Mouse (Mus musculus): ENCODE measurements around the gene Inpp5b.
"Not testable (repeated sequence)": the region's sequence is repeated elsewhere in the genome, so short reads cannot be mapped to it uniquely, and the experiment has no call there.

Inpp5b gene

GRCm38 (mm10) chr4:124741376-124742343 lies at the start of gene Inpp5b:
Gene Inpp5b (plus strand): TSS chr4:124741850.
- peak; percentile 84 for DNase-seq

DNA sequence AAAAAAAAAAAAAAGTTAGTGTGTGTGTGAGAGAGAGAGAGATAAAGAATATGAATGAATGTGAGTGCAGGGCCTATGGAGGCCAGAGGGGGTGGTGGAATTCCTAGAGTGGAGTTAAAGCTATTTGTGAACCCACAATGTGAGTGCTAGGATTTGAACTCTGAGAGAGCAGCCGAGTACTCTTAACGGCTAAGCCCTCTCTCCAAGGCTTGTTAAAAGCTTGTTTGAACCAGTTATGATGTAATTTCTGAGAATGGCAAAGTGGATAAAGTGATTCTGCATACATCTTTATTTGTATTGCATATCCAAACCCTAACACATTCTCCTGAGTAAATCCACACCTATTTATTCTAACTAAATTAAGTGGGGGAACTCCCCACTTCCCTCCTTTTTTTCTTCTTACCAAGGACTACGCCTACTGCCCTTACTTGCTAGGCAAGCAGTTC lies 49.2 kb upstream of the Inpp5b start:
- DNase-seq, result no peak

DNA sequence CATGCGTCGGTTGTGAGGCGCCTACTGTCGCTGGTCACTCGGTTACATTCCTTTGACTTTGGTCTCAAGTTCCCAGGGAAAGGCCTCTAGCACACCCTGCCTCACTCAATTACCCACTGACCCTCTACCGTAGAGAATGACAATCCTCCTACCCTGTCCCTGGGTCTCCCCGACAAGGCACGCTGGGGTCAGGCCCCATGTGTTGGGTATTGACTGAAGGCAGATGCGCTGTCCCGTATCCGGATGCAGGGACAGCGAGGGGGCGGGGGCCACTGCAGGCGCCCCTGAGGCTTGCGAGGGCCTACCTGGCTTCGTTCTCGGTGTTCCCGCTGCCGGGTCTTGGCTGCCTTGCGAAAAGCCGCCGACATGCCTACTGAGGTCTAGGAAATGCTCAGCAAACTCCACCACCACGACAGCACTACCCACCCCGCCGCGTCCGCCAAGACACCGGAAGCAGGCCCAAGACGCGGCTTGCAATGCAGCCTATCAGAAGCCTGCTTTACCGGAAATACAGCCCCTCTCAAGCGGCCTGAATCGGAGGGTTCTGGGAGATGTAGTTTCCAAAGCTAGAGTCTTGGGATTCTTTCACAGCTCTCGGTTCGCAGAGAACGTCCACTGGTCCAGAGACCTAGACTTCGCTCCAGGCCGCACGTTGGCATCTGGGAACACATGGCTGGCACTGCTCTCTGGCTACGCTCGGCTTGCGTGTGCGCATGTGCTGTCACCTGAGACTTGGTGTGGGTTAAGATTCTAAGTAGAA lies 48.3 kb upstream of the Inpp5b start, which contains the start of gene Utp11:
TSS of gene Utp11 (minus strand) at position 466 of the 760 bp plus-strand sequence.
- peak; percentile 92 for DNase-seq

DNA sequence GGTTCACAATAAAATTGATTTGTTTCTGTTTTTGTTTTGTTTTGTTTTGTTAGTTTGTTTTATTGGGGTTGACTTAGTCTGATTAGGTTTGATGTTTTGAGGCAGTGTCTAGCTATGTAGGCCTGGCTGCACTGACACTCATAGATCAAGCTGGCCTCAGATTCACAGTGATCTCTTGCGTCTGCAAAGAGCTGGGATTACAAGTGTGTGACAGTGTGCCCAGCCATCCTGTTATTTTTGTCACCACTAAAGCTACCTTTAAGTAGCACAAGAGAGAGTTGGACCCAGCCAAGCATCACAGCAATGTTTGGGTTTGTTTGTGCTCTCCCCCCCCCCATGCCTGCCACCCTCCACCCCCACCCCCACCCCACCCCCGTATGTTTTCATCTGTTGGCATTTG lies 47.1 kb upstream of the Inpp5b start:
- no peak for DNase-seq

- no peak for DNase-seq
These were observed 45.7 kb upstream of the Inpp5b start for GRCm38 (mm10) chr4:124695786-124696516.

GRCm38 (mm10) chr4:124699791-124700190 lies 41.9 kb upstream of the Inpp5b start:
- DNase-seq, result no peak

GRCm38 (mm10) chr4:124700248-124700971 lies 41.2 kb upstream of the Inpp5b start, which contains the start of gene Fhl3:
Gene Fhl3 (plus strand): TSS chr4:124700701.
- peak; percentile 68 for DNase-seq

- DNase-seq, result peak; percentile 41
These were observed 40.4 kb upstream of the Inpp5b start for GRCm38 (mm10) chr4:124701052-124701845.

DNA sequence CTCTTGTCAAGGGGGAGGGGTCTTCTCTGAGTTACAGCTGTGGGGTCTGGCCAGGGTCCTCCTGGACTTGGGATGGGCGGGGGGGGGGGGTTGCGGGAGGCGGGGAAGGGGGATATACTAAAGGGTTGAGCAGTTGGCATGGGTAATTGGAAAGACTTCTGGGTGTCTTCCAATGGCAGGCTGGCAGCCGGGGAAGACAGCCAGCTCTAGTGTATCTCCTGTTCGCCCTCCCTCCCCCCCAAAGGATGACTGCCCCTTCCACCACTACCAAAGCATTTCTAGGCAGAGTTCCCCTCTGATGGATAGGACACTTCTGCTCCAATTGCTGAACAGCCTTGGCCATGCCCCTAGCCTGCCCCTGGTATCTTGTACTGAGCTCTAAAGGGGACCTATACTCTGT lies 39.7 kb upstream of the Inpp5b start:
- no peak for DNase-seq

GRCm38 (mm10) chr4:124703406-124703805 lies 38.2 kb upstream of the Inpp5b start:
- no peak for DNase-seq

DNA sequence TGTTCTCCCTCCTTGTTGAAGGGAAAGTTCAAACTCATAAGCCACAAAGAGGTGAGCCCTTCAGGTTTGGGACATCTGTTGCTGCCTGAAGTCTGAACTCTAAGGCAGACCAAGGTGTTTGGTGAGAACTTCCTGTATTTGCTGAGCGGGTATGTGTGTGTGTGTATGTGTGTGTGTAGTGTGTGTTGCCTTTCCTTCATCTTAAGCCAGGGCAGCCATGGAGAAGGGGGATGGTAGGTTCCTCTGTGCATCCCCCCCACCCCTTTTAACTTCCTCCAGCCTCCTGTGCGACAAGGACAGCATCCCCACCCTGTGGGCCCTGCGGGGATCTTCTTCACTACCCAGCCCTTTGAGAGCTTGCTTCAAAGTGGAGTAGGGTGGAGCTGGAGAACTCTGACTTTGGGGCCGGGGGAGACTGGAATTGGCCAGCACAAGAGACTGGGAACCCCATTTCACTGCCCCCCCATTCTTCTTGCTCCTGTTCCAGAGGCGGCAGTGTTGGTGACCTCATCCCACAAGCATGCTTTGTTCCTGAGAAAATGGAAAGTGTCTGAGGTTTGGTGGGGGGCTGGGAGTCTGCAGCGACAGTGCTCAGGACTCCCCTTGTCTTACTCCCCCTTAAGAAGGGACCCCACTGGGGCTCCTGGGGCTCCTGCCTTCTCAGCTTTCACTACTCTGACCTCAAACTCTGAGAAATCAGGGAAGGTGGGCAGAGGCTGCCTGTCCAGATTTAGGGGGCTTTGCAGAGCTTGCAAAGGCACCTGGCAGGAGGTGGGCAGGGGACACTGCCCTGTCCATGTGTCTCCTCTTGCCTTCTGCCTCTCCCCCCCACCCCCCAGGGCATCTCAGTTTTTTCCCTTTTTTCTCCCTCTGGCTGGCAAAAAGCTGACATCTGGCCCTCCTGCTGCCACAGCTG lies 37.5 kb upstream of the Inpp5b start:
- DNase-seq, result peak; percentile 53

- DNase-seq, result peak; percentile 78
These were observed 36.7 kb upstream of the Inpp5b start for GRCm38 (mm10) chr4:124704797-124705474.

DNA sequence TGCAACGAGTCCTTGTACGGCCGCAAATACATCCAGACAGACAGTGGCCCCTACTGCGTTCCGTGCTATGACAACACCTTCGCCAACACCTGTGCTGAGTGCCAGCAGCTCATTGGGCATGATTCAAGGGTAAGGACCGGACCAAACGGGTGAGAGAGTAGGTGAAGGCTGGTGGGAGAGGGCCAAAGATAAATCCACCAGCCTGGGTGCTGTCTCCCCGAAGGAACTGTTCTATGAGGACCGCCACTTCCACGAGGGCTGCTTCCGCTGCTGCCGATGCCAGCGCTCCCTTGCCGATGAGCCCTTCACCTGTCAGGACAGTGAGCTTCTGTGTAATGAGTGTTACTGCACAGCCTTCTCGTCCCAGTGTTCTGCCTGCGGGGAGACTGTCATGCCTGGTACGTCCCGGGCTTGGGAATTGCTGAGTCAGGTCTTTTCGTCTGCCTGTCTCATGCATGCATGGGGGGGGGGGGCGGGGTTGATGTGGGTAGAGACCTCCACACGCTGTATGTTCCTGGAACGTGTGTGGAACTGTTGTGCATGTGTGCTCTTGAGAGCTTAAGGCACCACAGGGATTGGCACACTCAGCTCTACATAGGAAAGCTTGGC lies 35.9 kb upstream of the Inpp5b start:
- no peak for DNase-seq

DNA sequence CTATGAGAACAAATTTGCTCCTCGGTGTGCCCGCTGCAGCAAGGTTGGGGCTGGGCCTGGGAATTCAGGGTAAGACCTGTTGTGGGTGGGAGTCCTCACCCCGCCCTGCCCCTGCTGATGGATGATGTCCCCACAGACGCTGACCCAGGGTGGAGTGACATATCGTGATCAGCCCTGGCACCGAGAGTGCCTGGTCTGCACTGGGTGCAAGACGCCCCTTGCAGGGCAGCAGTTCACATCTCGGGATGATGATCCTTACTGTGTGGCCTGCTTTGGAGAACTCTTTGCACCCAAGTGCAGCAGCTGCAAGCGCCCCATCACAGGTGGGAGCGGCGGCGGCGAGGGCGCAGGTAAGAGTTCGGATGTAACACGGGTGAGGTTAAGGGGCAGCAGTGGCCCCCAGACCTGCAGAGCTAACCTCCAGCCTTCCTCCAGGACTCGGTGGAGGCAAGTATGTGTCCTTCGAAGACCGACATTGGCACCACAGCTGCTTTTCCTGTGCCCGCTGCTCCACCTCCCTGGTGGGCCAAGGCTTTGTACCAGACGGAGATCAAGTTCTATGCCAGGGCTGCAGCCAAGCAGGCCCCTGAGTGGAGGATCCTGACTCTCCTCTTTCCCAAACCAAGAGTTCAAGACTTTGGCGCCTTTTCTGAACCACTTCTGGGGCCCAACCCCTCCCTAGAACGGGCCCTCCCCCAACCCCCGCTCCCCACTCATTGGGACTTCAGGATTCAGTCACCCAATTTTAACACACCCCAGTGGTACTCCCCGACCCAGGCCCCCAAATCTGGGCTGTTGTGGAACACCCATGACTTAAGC lies 34.1 kb upstream of the Inpp5b start:
- not testable (repeated sequence) for DNase-seq

GRCm38 (mm10) chr4:124708200-124708517 lies 33.5 kb upstream of the Inpp5b start:
- not testable (repeated sequence) for DNase-seq

DNA sequence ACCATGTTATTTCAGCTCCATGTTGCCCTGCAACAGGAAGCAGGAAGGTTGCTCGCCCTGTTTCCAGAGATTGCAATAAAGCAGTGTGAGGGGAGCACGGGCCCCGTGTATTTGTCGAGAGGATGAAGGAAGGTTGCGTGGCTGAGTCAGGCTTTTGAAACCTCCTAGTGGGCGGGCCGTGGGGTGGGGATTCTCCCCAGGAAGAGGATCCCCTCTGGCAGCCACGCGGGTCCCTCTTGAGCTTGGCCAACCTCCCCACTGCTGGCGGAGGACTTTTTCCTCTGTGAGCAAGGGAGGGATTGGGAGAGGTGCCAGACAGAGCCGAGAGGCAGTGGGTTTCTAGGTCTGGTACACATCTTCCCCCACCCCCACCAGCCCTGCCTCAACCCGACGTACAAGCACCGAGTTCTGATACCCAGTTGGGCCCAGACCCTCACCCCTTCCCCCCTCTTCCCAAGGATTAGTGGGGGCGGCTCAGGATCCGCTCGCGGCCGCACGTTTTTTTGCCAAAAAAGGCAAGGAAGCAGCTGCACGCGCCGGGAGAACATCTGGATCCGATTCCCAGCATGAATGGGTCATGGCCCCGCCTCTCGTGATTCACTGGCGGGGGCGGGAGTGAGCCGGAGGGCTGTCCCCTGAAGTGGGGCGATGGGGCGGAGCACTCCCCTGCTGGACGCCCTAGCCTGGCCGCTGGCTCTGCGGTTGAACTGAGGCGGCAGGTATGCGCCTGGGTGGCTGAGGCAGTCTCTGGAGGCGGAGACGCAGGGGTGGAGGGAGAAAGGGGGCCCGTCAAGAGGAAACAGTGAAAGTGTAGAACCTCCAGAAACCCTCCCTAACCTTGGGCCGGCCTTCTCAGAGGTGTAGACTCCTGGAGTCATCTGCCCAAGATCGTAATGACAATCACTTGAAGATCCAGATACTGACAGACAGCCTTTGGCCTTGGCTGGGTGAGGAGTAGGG lies 32.9 kb upstream of the Inpp5b start:
- peak; percentile 95 for DNase-seq

DNA sequence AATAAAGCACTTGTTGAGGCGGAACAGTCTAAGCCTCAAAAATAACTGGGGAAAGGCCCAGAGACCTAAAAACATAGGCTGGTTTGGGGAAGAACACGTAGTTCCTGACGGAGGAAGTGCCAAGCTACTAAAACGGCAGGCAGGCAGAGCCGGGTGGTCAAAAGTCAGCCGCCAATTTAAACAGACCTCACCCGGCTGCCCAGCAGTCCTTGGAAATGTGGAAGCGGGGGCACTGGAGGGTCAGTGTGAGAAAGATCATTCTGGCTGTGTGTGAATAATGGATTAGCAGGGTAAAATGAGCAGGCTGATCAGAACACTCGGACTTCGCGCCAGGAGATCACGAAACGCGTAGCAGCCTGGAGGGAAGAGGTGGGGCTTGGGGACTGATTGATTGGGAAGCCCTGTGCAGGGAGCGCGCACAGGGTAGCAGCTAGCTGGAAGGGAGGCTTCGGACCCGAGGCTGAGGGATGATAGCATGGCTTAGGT lies 31.6 kb upstream of the Inpp5b start:
- peak; percentile 44 for DNase-seq

Measured in lung, postnatal 10 days (tissue).